Mouse (Mus musculus) kidney, adult 2 months (tissue): ENCODE measurements around the gene Insig1.

Experiments
- CTCF ChIP-seq: fragments of 200-500 bp; conservative IDR thresholded peaks from 2 replicates; pipeline ENCODE4 v1.5.1; 2011; ENCODE audit warnings: low read depth, mild to moderate bottlenecking, control low read depth, low read length, moderate library complexity, mixed read lengths; ENCODE audit not compliant: insufficient read depth, insufficient read length
- POLR2A ChIP-seq: fragments of 200-500 bp; IDR thresholded peaks from one replicate; pipeline ENCODE4 v1.6.1; 2011; ENCODE audit warnings: low read depth, low read length, control low read depth

DNA sequence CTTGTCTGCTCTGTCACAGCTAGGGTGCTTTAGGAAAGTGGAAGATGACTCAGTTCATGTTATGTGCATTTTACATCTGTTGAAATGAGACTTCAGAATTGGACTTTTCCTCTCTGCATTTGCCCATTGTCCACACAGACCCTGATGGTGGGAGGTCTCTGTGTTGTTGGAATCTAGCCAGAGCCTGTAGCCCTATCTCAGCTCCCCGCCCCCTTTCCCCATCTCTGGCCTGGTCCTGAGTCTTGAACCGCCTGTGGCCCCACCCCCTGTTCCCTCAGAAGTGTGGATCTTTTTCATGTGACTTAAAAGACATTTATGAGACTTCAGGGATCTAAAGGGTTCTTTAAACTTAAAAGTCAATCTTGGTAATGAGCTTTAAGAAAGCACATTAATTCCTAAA lies 47.7 kb upstream of the Insig1 start:
- TF ChIP-seq POLR2A = no peak
- TF ChIP-seq CTCF = no peak
